Mouse (Mus musculus) hindbrain, embryonic 11.5 days (tissue): ENCODE measurements around the gene Tlr11. TPM values are rescaled to one million over a fixed set of nuclear protein-coding genes. Genes with fewer than 3 reads are reported as not detected.

Experiments used
- polyA plus RNA-seq: library from polyadenylated mRNA; unstranded; fragments of >200 nt; fragmentation: Nextera tagmentation; extraction: Ambion mirVana; gene quantifications from 2 replicates; pipeline ENCODE4 v1.2.1, GENCODE M21; 2014

The Tlr11 gene
- polyA plus RNA-seq, 1 experiment from 2014 or later, result not detected

Other genes starting within 250 kb of the Tlr11 start
- not detected in 2 replicates for gene Olfr727, start 234.7 kb upstream of the Tlr11 start, polyA plus RNA-seq
- not detected in 2 replicates for gene Olfr728, start 215.2 kb upstream of the Tlr11 start, polyA plus RNA-seq
- gene Olfr729, start 205.0 kb upstream of the Tlr11 start, polyA plus RNA-seq, result 0.03 TPM in 1 of 2 replicates, not detected in the other
- not detected in 2 replicates for gene Olfr730, start 169.7 kb upstream of the Tlr11 start, polyA plus RNA-seq
- gene Olfr731, start 116.0 kb upstream of the Tlr11 start, polyA plus RNA-seq, result not detected in 2 replicates
- not detected in 2 replicates for gene Olfr732, start 73.7 kb upstream of the Tlr11 start, polyA plus RNA-seq
- gene Olfr733, start 56.4 kb upstream of the Tlr11 start, polyA plus RNA-seq, result not detected in 2 replicates
- gene Olfr734, start 31.2 kb upstream of the Tlr11 start, polyA plus RNA-seq, result not detected in 2 replicates
- not detected in 2 replicates for gene Olfr735, start 9.0 kb upstream of the Tlr11 start, polyA plus RNA-seq
- gene Olfr736, start 23.2 kb downstream of the Tlr11 start, polyA plus RNA-seq, result not detected in 2 replicates
- not detected in 2 replicates for gene Olfr738, start 49.7 kb downstream of the Tlr11 start, polyA plus RNA-seq
- not detected in 2 replicates for gene Olfr739, start 60.7 kb downstream of the Tlr11 start, polyA plus RNA-seq
- not detected in 2 replicates for gene Olfr740, start 87.6 kb downstream of the Tlr11 start, polyA plus RNA-seq
- gene Olfr741, start 114.8 kb downstream of the Tlr11 start, polyA plus RNA-seq, result not detected in 2 replicates
- gene Olfr742, start 145.7 kb downstream of the Tlr11 start, polyA plus RNA-seq, result not detected in 2 replicates
- gene Olfr743, start 163.9 kb downstream of the Tlr11 start, polyA plus RNA-seq, result not detected in 2 replicates